Mouse (Mus musculus) forebrain, embryonic 14.5 days (tissue): ENCODE measurements at regions not wholly inside any gene's neighbourhood (a gene's known extent, or its start where the extent isn't known, plus 50 kb on each side); places are given as distances from the start of the nearest gene placed in this dataset.

Source experiments
- ATAC-seq: fragments of 200-750 bp; cut with Nextera tagmentation; 2 replicates; pipeline ENCODE4 v1.8.0; 2017; ENCODE audit warnings: mild to moderate bottlenecking, moderate library complexity
- DNase-seq: peaks from one replicate; pipeline ENCODE4 v3.0.0-alpha.2; 2015; ENCODE audit warnings: low spot score
- H3K27ac ChIP-seq: fragments of 300-500 bp; sonication (generic); 2 replicates; pipeline ENCODE4 v1.5.1; 2014; ENCODE audit warnings: low read depth, mild to moderate bottlenecking, control low read depth, low read length, moderate library complexity
- H3K27me3 ChIP-seq: fragments of 300-500 bp; sonication (generic); replicated peaks from 2 replicates; pipeline ENCODE4 v1.6.1; 2014; ENCODE audit warnings: low read length, control low read depth, mixed read lengths; ENCODE audit not compliant: control insufficient read depth, insufficient read depth
- H3K36me3 ChIP-seq: fragments of 300-500 bp; sonication (generic); 2 replicates; pipeline ENCODE4 v1.6.1; 2014; ENCODE audit warnings: low read length, control low read depth; ENCODE audit not compliant: control insufficient read depth, insufficient read depth
- H3K4me1 ChIP-seq: fragments of 300-500 bp; sonication (generic); 2 replicates; pipeline ENCODE4 v1.6.1; 2014; ENCODE audit warnings: antibody characterized with exemption, low read length, control low read depth; ENCODE audit not compliant: control insufficient read depth, insufficient read depth
- H3K4me2 ChIP-seq: fragments of 300-500 bp; sonication (generic); 2 replicates; pipeline ENCODE4 v1.6.1; 2014; ENCODE audit warnings: mild to moderate bottlenecking, control low read depth, low read length
- H3K4me3 ChIP-seq: fragments of 300-500 bp; sonication (generic); 2 replicates; pipeline ENCODE4 v1.5.1; 2014; ENCODE audit warnings: low read depth, low read length, control low read depth
- H3K9ac ChIP-seq: fragments of 300-500 bp; sonication (generic); 2 replicates; pipeline ENCODE4 v1.6.1; 2014; ENCODE audit warnings: mild to moderate bottlenecking, low read length, control low read depth, moderate library complexity
- H3K9me3 ChIP-seq: fragments of 300-500 bp; sonication (generic); replicated peaks from 2 replicates; pipeline ENCODE4 v1.6.1; 2016; ENCODE audit warnings: low read length, control low read depth, mixed read lengths; ENCODE audit not compliant: control insufficient read depth
- WGBS: fragments of 180-500 bp; shearing (Covaris S2); extraction: QIAGEN DNeasy Blood & Tissue Kit; methylation state at CpG from one replicate; pipeline ENCODE4 v1.1.7; 2014; 5-methylcytosine and 5-hydroxymethylcytosine counted together

GRCm38 (mm10) chrX:10984894-10985293 lies 270.1 kb downstream of the Mid1ip1 start:
- H3K9me3 ChIP-seq, result no peaks in the 10 kb centered on the region
- H3K9ac ChIP-seq, result no peak overlapping the region
- WGBS, result 90% methylated on average over 7 of the region's 7 CpGs
- H3K27ac ChIP-seq, result no peak overlapping the region
- no peaks in the 10 kb centered on the region for H3K4me1 ChIP-seq
- H3K4me3 ChIP-seq, result no peak overlapping the region
- H3K27me3 ChIP-seq, result no peaks in the 10 kb centered on the region
- no peaks in the 10 kb centered on the region for H3K36me3 ChIP-seq
- ATAC-seq (no peak), DNase-seq (no peak)
- no peak overlapping the region for H3K4me2 ChIP-seq

GRCm38 (mm10) chrX:10991871-10992210 lies 277.0 kb downstream of the Mid1ip1 start:
- no peak; the same call in 1 of the 2 replicates for ATAC-seq
- H3K36me3 ChIP-seq, result no peaks in the 10 kb centered on the region
- 43% methylated on average over 6 of the region's 6 CpGs for WGBS
- H3K27me3 ChIP-seq, result no peaks in the 10 kb centered on the region
- H3K9me3 ChIP-seq, result no peaks in the 10 kb centered on the region
- peak overlapping the region; percentile 88 for H3K27ac ChIP-seq
- peaks cover 5% of the 10 kb centered on the region; the same call in 1 of the 2 replicates for H3K4me1 ChIP-seq
- no peak overlapping the region for H3K4me3 ChIP-seq
- H3K9ac ChIP-seq, result peak overlapping the region; percentile 13; the same call in 1 of the 2 replicates
- H3K4me2 ChIP-seq, result peak overlapping the region; percentile 45
- DNase-seq, result peak; percentile 44

- 27% methylated on average over 18 of the region's 19 CpGs for WGBS
- DNase-seq (peak; percentile 76), ATAC-seq (peak; percentile 81)
- no peaks in the 10 kb centered on the region for H3K9me3 ChIP-seq
- peaks cover 5% of the 10 kb centered on the region; the same call in 1 of the 2 replicates for H3K4me1 ChIP-seq
- H3K9ac ChIP-seq, result peak overlapping the region; percentile 29; the same call in 1 of the 2 replicates
- peak overlapping the region; percentile 45 for H3K4me2 ChIP-seq
- H3K36me3 ChIP-seq, result no peaks in the 10 kb centered on the region
- no peaks in the 10 kb centered on the region for H3K27me3 ChIP-seq
- H3K4me3 ChIP-seq, result no peak overlapping the region
- H3K27ac ChIP-seq, result peak overlapping the region; percentile 88
These were observed 277.6 kb downstream of the Mid1ip1 start for GRCm38 (mm10) chrX:10992211-10993004.

- Histone ChIP-seq H3K9ac (no peak overlapping the region), H3K4me2 (peak overlapping the region; percentile 45)
These were observed 278.2 kb downstream of the Mid1ip1 start for GRCm38 (mm10) chrX:10993005-10993377.

GRCm38 (mm10) chrX:10994910-10995309 lies 280.1 kb downstream of the Mid1ip1 start:
- no peak for ATAC-seq
- no peak overlapping the region for H3K4me3 ChIP-seq
- no peak for DNase-seq
- H3K4me1 ChIP-seq, result peaks cover 5% of the 10 kb centered on the region; the same call in 1 of the 2 replicates
- H3K36me3 ChIP-seq, result no peaks in the 10 kb centered on the region
- H3K27me3 ChIP-seq, result no peaks in the 10 kb centered on the region
- no peak overlapping the region for H3K4me2 ChIP-seq
- no peaks in the 10 kb centered on the region for H3K9me3 ChIP-seq
- H3K9ac ChIP-seq, result no peak overlapping the region
- H3K27ac ChIP-seq, result no peak overlapping the region

More at GRCm38 (mm10) chrX:10993005-10993377, 278.2 kb downstream of the Mid1ip1 start:
- Histone ChIP-seq H3K27me3 (no peaks in the 10 kb centered on the region), H3K36me3 (no peaks in the 10 kb centered on the region), H3K9me3 (no peaks in the 10 kb centered on the region), H3K4me3 (no peak overlapping the region), H3K4me1 (peaks cover 5% of the 10 kb centered on the region; the same call in 1 of the 2 replicates), H3K27ac (peak overlapping the region; percentile 88)
- ATAC-seq (peak; percentile 35), DNase-seq (peak; percentile 55)
- 35% methylated on average over 6 of the region's 6 CpGs for WGBS

- Histone ChIP-seq H3K4me1 (no peaks in the 10 kb centered on the region), H3K27ac (no peak overlapping the region), H3K9ac (no peak overlapping the region), H3K36me3 (no peaks in the 10 kb centered on the region), H3K4me3 (no peak overlapping the region), H3K9me3 (no peaks in the 10 kb centered on the region), H3K4me2 (no peak overlapping the region), H3K27me3 (no peaks in the 10 kb centered on the region)
- DNase-seq (no peak), ATAC-seq (no peak)
- WGBS, result 83% methylated on average over 3 of the region's 3 CpGs
These were observed 286.4 kb downstream of the Mid1ip1 start for GRCm38 (mm10) chrX:11001180-11001579.

- H3K4me1 ChIP-seq, result no peaks in the 10 kb centered on the region
- H3K9me3 ChIP-seq, result no peaks in the 10 kb centered on the region
- H3K27ac ChIP-seq, result no peak overlapping the region
- ATAC-seq, result no peak
- H3K4me2 ChIP-seq, result no peak overlapping the region
- no peaks in the 10 kb centered on the region for H3K27me3 ChIP-seq
- no peak overlapping the region for H3K9ac ChIP-seq
- DNase-seq, result no peak
- no peak overlapping the region for H3K4me3 ChIP-seq
- H3K36me3 ChIP-seq, result no peaks in the 10 kb centered on the region
These were observed 259.8 kb upstream of the H2al1a start for GRCm38 (mm10) chrX:11039278-11039677.

- 90% methylated on average over 3 of the region's 3 CpGs for WGBS
- H3K4me1 ChIP-seq, result no peaks in the 10 kb centered on the region
- ATAC-seq, result no peak
These were observed 252.3 kb upstream of the H2al1a start for GRCm38 (mm10) chrX:11046769-11047168.

GRCm38 (mm10) chrX:11082171-11082570 lies 216.9 kb upstream of the H2al1a start:
- DNase-seq, result no peak
- Histone ChIP-seq H3K36me3 (no peaks in the 10 kb centered on the region), H3K27me3 (no peaks in the 10 kb centered on the region), H3K27ac (no peak overlapping the region), H3K4me1 (no peaks in the 10 kb centered on the region), H3K4me2 (no peak overlapping the region), H3K4me3 (no peak overlapping the region), H3K9ac (no peak overlapping the region), H3K9me3 (no peaks in the 10 kb centered on the region)
- ATAC-seq, result no peak
- 60% methylated on average over 3 of the region's 3 CpGs for WGBS

More at GRCm38 (mm10) chrX:11046769-11047168, 252.3 kb upstream of the H2al1a start:
- Histone ChIP-seq H3K27ac (no peak overlapping the region), H3K9ac (no peak overlapping the region), H3K36me3 (no peaks in the 10 kb centered on the region), H3K4me3 (no peak overlapping the region), H3K4me2 (no peak overlapping the region), H3K27me3 (no peaks in the 10 kb centered on the region), H3K9me3 (no peaks in the 10 kb centered on the region)
- DNase-seq, result no peak
